Mouse (Mus musculus) c-Kit-negative CD71-positive TER-119-positive erythroid progenitor cells, embryonic 14.5 days (primary cell): ENCODE measurements at regions not wholly inside any gene's neighbourhood (a gene's known extent, or its start where the extent isn't known, plus 50 kb on each side); places are given as distances from the start of the nearest gene placed in this dataset.

ENCODE experiments used
- DNase-seq: peaks from one replicate; pipeline ENCODE4 v3.0.0-alpha.2; 2013; ENCODE audit warnings: low read depth, low spot score

DNA sequence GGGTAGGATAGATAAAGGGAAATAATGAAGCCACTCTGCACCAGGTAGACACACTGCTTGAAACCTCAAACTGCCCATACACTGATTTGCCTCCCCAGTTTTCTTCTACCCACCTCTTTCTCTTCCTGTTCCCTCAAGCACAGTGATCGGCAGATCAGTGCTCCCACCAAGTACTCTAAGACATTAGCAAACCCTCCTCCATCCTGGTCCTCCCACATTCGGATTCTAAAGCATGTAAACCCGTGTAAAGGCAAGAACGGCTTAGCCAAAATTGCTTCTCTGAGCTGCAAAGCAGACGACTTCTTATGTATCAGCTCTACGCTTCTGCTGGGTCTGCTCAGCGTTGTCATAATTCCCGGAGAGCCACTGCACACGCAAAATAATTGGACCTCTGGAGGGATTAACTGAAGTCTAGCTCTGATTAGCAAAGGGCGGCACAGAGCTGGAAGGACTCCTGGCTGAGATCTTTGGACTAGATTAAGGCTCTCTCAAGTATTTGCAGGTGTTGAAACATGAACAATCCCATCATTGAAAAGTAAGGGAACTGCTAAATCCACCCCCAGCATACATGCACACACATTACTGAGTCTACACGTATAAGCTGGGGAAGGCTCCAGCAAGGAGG, 67.2 kb downstream of the Mtx3 start:
- DNase-seq, result no peak

DNA sequence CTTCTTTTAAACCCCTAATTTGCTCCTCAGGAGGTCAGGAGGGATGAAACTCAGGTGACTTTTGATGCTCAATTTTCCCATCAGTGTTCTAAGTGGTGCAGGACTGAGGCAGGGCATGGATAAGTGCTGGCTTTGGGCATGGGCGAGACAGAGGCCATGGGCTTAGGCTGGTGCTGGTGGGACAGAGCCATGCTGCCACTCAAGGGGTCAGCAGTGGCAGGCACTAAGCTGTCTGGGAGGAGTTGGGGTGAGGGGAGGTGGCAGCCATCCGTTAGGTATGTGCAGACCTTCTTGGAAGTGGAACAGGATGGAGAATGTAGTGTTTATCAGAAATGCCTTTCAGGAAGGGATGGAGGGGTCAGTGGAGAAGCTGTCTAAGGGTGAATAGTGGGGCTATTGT, 68.1 kb downstream of the Mtx3 start:
- no peak for DNase-seq

DNA sequence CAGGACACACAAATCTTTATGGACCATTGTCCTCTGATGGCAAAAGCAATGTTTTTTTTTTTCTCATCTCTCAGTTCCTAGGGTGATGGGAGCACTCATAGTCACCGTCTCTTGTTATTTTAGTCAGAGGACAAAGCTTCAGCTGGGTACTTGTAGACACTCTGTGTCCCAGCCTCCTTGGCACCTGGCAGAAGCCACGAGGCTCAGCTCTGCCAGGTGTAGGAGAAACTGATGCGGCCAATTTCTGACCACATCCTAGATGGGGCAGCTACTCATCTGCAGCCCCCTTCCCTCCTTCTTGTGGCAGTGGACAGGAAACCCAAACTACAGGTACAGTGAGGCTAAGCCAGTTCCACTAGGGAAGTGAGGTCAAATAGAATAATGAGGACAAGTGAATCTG, 70.1 kb downstream of the Mtx3 start:
- no peak for DNase-seq

DNA sequence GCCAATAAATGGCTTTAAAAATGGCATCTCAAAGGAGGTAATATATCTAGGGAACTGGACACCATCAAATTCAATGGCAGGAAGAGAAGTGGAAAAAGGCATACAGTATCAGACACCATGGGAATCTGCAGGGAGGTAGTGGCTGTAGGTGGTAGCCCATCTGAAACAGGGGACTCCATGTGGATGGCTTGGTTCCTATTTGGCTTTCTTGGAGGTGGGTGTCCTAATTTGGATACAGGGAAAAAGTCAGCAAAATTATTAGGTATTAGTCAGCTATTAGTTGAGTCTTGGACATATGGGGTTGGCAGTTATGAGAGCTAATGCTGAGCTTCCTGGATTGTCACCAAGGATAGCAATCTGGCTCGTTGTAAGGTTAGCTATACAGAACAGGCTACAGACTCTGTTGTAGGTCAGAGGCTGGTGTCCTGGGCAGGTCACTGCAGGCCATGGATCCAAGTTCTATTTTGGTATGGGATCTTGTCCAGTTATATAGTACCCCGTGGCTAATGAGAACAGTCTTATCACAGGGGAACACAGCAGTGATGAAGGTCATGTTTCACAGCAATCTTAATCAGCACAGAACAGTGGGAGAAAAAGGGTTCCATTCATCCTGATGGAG, 70.8 kb downstream of the Mtx3 start:
- DNase-seq, result no peak

DNA sequence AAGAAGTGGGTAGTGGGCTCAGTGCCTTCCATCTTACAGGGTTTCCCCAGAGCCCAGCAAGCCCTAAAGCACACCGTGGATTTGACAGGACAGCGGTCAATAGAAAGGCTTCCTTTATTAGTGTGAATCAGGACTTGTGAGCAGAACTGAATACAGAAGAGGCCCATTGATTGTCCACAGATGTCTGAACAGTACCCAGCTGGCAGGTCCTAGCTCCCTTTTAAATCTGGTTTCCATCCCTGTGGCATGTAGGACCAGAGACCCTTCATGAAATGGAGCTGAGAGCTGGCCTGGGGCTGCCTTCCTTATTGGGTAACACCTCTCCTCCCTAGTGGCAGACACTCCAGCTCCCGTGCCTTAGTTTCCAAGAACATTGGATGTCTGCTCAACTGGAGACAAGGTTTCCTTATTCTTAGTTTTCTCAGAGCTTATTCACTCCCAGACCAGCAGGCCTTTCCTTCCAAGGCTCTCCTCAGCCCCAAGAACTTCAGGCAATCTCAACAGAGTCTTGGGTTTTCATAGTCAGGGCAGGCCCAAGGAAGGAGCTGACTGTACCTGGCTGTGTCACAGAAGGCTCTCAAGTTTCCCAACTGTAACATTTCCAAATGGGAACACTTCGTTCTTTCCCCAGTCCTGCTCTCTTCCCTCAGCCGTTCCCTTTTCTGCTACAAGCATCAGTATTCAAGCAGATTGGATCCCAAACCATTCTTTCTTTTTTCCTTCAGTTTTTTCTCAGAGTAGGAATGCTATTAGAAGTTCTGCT, 71.6 kb downstream of the Mtx3 start:
- DNase-seq, result no peak

DNA sequence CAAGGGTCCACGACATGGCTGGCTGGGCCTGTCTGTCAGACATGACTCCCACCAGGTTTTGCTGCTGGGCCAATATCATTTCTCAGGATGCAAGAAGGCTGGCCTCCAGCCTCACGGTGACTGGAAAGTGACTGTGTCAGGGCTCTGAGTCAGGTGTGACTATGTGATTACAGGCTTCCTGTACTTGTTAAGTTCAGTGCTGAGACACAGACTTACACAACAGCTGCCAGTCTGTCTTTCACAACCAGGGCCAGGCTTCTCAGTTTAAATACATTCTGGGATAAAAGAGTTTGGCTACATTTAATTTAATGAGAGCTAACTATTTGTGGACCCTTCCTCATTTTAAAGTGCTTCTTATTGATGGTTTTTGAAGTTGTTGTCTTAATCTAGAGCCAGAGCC, 75.3 kb downstream of the Mtx3 start:
- no peak for DNase-seq

DNA sequence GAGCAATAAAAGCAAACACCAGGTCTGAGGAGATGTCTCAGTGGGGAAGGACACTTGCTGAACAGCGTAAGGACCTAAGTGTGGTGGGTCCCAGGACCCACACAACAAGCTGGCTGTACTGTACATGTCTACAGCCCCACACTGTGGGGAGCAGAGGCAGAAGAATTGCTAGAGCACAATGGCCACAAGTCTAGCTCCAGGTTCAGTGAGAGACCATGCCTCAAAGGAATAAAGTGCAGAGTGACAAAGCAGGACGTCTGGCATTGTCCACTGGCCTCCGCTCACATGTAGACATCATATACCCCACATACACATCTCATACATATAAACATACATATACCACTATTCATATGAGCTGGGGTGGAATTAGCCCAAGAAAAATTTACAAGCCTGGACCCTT, 77.4 kb downstream of the Mtx3 start:
- DNase-seq, result no peak

DNA sequence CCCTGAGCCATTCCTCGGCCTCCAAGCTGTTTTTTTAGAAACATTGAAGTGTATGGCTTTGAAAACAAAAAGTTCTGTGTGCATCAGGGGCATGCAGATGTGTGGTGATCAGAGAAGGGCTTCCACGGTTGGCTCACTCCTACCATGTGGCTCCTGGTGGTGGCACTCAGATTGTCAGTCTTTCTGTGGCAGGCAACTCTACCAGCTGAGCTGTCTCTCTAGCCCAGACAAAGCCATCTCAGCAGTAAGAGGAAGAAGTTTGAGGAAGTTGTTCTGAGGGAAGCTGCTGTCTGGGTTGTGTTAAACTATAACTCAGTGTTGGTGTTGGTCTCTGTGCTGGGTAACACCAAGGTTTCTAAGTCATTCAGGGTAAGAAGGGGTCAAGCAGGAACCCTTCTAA, 78.9 kb downstream of the Mtx3 start:
- no peak for DNase-seq

DNA sequence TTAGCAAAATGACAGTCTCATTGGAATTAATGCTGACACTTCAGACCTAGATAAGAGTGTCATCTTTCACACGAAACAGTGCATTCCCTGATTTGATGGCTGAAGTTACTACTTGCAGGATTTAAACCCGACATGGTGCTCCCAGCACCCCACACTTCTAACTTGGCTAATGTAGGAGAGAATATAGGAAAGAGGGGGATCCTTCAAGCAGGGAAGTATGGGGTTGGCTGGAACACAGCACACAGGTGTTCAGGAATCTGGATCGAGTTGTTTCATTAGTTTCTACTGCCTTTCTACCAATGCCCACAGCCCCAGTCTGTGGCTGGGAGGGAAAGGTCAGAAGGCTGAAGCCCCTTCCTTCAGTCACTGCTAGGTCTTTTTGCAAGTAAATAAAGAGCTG, 79.5 kb downstream of the Mtx3 start:
- DNase-seq, result no peak

DNA sequence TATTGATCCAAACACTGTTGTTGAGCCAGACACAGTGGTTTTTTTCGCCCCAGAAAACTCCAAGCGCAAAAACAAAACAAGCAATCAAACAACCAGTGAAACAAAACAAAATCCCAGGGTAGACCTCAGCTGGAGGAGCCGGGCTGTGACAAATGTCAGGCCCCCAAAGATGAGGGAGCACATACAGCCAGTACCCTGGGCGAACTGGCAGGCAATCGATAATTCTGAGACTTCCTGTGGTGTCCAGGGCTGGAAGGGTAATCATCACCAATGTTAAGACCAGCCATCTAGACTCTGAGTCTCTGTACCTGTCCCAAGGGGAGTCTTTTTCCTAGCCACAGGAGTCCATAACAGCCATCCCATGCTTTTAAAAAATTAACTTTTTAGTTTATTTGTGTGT, 80.6 kb downstream of the Mtx3 start:
- no peak for DNase-seq

DNA sequence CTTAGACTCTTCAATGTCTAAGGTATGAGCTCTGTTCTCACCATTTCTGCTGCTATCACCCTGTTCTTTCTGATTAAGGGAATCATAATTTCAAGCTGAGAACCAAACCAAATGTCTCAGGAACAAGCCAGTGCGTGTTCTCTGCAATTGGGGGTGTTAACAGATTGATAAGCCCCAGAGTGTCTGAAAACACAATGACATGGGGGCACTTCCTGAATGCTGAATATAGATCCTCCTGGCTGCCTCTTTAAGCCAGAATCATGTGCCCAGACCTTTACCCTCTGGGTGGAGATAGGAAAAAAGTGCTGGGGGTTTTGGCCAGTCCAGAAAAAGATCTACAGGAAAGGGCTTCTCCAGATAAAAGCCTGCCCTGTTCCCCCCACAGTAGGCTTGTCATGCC, 84.0 kb downstream of the Mtx3 start:
- no peak for DNase-seq

DNA sequence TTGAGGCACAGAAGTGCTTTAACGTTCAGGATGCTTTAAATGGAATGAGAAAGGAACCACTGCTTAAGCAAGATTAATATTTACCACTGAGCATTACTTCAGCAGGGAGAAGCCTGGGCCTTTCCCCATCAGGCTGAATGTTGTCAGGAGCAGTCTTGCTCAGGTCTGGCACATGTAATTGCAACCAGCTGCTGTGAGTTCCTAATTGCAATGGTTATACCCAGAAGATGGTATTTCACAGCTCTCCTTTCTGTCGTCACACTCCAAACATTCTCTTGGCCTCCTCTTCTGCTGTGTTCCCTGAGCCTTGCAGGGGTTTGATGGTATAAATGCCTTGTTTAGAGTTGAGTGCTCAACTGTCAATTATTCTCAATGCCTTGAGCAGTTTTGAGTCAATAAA, 87.1 kb downstream of the Mtx3 start:
- no peak for DNase-seq

DNA sequence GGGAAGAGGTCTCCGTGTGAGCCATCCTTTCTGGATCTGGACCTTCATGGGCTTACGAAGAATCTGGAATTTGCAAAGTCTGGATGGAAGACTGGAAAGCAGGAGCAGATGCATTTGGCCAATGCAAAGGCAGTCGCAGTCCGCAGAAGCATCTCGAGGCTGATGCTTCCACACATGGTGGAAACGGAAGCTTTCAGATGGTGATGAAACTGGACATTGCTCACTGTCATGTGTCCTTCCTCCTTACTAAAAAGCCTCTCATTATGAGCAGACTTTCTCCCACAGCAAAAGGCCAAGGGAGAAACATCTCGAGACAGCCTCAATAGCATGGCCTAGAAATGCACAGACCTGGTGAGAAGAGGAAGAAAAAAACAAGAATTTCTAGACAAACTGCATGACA, 94.5 kb downstream of the Mtx3 start:
- DNase-seq, result no peak

DNA sequence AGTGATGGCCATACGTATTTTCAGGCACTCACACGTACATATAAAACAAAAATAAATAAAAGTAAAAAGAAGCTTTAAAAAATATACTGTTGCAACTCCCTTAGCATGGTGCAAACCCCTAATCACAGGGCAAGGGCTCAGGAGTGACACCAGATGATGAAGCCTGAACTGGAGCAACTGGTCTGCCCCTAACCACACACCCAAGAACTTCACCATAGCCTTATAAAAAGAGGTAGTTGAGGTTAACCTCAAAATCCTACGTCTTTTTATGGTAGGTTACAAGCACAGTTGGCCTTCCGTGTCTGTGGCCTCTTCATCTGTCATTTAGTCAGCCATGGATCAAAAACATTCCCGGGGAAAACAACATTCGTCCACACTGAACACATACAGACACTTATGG, 96.0 kb downstream of the Mtx3 start:
- no peak for DNase-seq

DNA sequence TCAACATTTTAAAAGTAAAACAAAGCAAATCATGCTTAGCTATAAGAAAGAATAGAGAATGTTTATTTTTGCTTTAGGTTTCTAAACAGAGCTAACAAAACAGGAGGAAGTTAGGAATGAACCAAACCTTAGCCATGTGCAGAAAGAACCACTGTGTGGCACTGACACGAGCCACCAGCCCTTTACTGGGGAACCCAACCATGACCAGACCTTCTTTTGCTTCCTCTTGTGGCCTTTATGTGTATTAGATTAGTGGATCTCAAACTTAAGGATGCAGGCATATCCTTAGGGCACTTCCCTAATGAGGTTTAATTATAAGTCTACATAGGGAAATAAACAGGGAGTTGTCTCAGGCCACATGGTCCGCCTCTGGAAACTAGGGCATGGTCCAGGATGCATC, 104.0 kb downstream of the Mtx3 start:
- DNase-seq, result no peak

DNA sequence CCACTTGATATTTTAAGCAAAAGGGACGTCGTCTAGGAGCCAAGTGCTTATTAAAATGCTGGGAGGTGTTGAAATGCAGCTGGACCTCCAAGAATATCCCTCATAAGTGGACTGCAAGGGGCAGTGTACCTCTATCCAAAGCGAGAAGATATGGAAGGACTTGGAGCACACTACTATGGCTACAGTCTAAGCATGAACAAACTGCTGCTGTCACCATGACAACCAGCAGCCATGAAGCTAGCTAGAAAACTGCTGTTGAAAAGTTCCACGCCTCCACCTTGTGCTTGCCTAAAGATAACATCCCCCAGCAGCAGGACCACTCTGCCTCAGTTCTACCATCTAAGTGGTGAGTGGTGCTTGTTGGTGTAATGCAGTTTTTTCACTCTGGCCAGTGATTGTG, 115.5 kb downstream of the Mtx3 start:
- no peak for DNase-seq

DNA sequence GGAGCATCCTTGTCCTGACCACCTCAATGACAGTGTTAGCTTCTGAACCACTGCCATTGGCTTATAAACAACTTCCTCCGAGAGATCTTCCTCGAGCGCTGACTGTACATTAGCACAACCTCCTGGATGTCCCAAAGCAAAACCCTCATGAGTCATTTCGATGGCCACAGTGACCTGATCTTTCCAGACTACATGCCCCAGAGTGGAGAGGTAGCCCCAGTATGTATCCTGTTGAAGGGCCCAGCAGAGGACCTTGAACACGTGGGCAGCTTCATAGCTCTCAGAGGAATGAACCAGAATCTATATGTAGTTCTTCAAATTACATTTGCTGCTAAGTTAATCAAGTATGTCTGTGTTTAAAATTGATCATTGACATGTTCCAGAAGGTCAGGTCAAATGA, 118.1 kb downstream of the Mtx3 start:
- no peak for DNase-seq

DNA sequence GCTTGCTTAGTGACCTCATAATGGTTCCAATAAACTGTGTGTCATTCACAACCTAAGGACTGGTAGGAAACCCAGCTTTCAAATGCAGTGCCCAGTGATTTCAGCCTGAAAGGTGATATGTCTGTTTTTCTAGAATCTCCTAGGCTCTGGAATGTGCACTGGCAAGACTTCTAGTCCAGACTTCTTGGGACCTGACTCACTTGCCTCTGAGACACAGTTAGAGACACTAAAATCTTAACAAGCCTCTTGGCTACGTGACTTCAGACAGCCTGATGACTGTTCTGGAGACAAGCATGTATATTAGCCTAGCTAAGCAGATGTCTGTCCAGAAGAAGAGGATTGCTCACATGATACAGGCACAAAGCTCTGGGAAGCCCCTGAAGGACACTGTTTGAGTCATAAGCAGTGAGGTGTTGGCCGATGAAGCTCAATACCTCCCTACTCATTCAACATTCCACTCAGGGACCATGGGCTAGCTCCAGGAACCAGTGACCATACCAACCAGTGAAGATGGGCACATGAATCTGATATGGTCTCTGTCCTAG, 118.9 kb downstream of the Mtx3 start:
- no peak for DNase-seq

DNA sequence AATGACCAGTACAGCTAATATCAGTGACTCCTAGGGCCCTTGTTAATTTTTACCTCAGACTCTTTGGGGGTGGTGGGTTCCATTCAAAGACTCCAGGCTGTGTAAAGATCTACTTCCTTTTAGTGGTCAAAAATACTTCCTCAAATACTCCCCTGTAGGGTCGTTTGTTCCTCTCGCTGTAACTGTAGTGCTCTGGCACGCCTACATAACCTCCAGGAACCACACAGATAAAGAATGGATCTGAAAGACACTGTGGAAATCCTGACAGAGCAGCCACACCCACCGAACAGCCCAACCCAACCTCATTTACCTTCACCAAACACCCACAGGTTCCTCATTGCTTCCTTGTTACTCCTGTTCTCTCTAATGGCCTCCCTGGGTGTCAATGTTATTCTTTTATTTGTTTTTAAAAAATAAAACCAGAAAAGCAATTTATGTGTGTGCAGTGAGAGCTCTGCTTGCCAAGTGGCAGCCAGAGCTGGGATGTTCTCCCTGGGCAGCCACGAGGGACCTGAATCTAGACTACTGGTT, 119.7 kb downstream of the Mtx3 start:
- DNase-seq, result no peak

DNA sequence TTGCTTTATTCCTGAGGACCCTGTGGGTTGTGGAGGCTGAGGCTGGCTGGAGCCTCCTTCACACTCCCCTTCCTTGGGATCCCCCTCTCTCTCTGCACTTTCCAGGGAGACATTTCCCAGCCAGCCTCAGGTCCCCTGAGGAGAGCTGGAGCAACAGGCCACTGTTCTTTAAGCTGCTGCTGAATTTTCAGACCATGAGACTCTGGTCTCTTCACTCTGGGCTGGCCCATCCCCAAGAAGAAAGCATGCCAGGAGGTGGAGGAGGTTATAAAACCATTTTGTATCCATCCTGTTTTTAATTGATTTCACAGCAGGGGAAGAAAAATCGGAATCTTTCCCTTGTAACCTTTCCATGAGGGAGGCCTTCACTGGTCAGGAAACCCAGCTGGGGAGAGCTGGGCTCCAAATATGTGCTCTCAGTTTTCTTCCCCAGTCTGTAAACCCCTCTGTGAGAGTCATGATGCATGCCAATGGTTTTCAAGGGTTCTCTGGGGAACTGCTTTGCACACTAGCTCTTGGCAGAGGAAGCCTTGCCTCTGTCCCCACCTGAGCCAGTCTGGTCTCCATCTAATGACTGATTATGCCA, 122.6 kb downstream of the Mtx3 start:
- no peak for DNase-seq

DNA sequence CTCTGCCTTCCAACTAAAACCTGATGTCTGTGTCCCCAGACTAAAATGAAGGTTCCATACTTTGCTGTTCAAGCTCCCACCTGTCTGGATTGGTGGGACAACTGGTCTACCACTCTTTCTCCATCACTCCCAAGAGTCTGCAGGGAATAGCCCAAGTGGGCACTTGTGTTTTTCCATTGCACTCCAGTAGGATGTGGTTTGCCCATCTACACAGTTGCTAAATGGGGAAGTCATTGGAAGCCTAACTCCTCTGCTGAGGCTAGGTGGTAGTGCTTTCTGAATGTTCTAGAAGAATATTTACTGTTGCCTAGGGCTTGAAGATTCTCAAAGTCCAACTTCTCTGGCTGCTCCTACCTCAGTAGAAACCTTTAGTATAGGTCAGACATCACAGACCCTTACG, 125.0 kb downstream of the Mtx3 start:
- no peak for DNase-seq

DNA sequence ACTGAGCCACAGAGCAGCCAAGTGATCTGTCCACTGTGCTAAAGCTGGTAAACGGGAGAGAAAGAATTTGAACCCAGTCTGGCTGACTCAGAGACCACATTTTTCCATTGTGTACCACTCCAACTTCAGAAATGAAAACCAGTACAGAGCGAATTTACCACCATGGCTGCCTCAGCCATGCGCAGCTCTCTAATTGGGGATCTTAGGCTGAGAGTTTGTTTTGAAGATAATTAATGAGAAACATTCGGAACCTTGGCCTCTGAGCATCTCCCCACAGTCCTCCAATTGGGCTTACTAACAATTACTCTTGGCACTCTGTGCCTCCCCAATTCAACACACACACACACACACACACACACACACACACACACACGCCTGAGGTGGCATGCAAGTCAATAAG, 128.3 kb downstream of the Mtx3 start:
- no peak for DNase-seq
